Mouse (Mus musculus): Measurements from ENCODE around the gene Nectin1. TPM values are rescaled to one million over a fixed set of nuclear protein-coding genes. Genes with fewer than 3 reads are reported as not detected.

Gene Nectin1
- polyA plus RNA-seq, 1 experiment from 2014 or later = 12.0 TPM

- Histone ChIP-seq H3K4me3 (no peak overlapping the region), H3K27ac (replicated peaks) (no peak overlapping the region), H3K9ac (no peak overlapping the region), H3K9me3 (no peaks in the 10 kb centered on the region), H3K4me2 (no peak overlapping the region), H3K27me3 (peaks cover 5% of the 10 kb centered on the region), H3K36me3 (no peaks in the 10 kb centered on the region), H3K4me1 (replicated peaks) (no peaks in the 10 kb centered on the region)
- 88% methylated on average over 7 of the region's 7 CpGs for WGBS
- ATAC-seq (ENCODE audit: low read depth) = no peak
Measured at GRCm38 (mm10) chr9:43855887-43856286, 112.1 kb downstream of the Nectin1 start.
